Mouse (Mus musculus): ENCODE measurements around the gene Acot11. TPM values are rescaled to one million over a fixed set of nuclear protein-coding genes. Genes with fewer than 3 reads are reported as not detected.

Acot11 gene
- total RNA-seq (2017): 7.2 and 11.1 TPM in 2 replicates

GRCm38 (mm10) chr4:106804910-106805274, at the start of gene Acot11:
Gene Acot11 (minus strand): TSS chr4:106804998.
- peak; percentile 25 to 37; a peak in 1 of 4 replicates for ATAC-seq (replicated peaks in 1 of 2; ENCODE audit: insufficient read depth in 1 of 2, low FRiP score in 2 of 2, low TSS enrichment in 1 of 2, low read depth in 1 of 2, poor library complexity in 2 of 2, severe bottlenecking in 2 of 2)

DNA sequence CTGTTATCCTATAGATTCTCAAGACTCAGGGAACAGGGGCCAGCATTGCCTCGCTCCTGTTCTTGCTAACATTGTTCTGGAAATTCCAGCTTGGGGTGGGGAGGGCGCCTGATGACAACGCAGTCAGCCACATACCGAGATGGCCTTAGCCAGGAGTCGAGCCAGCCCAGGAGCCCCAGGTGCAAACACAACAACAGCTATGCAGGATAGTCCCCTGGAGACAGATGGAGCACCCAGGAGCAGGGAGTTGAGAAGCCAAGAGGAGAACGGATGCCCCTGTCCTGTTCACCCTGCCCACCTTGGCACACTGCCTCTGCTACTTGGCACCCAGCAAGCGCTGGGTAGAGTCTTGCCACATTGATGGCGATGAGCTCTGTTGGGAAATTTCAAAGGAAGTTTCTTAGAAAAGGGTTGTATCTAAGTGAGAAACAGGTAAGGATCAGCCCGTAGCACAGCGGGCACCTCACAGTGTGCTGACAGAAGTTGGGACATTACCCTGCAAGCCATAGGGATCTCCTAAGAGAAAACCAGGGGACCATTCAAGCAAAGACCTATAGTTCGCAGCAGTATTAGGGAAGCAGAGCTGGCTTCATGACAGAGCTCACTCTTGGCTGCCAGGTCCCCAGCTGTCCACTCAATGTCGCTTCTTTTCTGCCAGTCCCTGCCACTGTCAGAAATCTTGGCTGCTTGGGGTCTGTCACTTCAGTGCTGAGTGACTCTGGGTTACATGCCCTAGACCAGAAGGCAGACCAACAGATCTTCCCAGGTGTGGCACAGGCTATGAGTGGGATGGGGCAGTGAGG, 43.7 kb upstream of the Acot11 start:
- no peak; a peak in 1 of 4 replicates for ATAC-seq (replicated peaks in 1 of 2; ENCODE audit: insufficient read depth in 1 of 2, low FRiP score in 2 of 2, low TSS enrichment in 1 of 2, low read depth in 1 of 2, poor library complexity in 2 of 2, severe bottlenecking in 2 of 2)

GRCm38 (mm10) chr4:106847591-106848289, 42.9 kb upstream of the Acot11 start:
- ATAC-seq (replicated peaks in 1 of 2; ENCODE audit: insufficient read depth in 1 of 2, low FRiP score in 2 of 2, low TSS enrichment in 1 of 2, low read depth in 1 of 2, poor library complexity in 2 of 2, severe bottlenecking in 2 of 2): peak in 1 of 2 experiments; percentile 32; a peak in 2 of 4 replicates

DNA sequence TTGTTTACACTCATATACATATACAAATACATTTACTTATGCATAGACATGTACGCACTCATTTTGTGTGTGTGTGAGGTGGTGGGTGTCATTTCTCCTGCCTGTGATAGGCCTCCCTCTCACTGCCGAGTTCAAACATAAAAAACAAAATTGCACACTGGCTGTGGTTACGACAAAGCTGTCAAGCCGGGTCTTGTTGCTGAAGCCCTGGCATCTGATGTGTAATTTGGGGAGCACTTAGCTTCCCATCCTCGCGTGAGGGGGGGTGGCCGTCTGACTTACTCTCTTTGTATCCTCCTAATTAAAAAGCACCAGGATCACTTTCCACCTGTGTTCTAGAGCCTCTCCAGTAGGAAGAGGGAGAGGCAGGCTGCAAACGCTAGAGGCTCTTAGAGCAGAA, 37.8 kb upstream of the Acot11 start:
- no peak for ATAC-seq (replicated peaks in 1 of 2; ENCODE audit: insufficient read depth in 1 of 2, low FRiP score in 2 of 2, low TSS enrichment in 1 of 2, low read depth in 1 of 2, poor library complexity in 2 of 2, severe bottlenecking in 2 of 2)

- no peak for ATAC-seq (replicated peaks in 1 of 2; ENCODE audit: insufficient read depth in 1 of 2, low FRiP score in 2 of 2, low TSS enrichment in 1 of 2, low read depth in 1 of 2, poor library complexity in 2 of 2, severe bottlenecking in 2 of 2)
Measured at GRCm38 (mm10) chr4:106841856-106842255, 37.1 kb upstream of the Acot11 start.

DNA sequence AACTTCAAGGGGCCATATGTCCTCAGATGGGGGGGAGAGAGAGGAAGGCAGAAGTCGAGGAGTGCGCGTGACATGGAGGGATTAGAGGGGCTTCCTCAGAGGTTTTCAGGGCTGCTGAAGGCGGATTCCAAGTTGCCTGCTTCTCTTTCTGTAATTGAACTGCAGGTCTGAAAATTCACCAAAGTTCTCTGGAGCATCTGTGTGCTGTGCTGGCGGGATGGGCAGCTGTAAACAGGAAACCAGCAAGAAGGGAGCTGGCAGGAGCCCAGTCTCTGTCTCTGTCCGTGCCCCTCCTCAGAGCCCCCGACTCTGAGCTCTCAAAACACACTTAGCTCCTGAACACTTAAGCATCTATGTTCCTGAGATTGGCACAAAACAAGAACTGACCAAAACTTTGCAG, 36.5 kb upstream of the Acot11 start:
- ATAC-seq (replicated peaks in 1 of 2; ENCODE audit: insufficient read depth in 1 of 2, low FRiP score in 2 of 2, low TSS enrichment in 1 of 2, low read depth in 1 of 2, poor library complexity in 2 of 2, severe bottlenecking in 2 of 2): no peak

DNA sequence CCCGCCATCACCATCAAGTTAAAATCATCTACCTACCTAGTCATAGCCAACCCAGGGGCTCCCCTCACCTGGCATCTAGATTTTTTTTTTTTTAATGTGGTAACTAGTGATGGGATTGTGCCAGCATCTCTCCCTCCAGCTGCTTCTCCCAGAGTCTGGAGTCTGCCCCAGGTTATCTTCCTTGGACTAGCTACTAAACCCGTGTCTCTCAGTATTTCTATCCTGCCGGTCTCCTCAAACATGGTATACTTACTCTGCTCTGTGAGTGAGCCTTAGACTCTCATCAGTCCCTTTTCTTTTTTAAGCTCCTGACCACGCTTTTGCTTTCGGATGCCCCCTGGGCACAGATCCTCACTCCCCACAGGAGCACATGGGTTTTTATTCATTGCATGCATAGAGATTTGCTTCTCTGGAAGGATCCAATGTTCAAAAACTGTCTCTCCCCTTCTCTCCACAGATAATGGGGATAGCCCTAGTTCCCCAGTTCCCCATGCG, 35.9 kb upstream of the Acot11 start:
- no peak for ATAC-seq (replicated peaks in 1 of 2; ENCODE audit: insufficient read depth in 1 of 2, low FRiP score in 2 of 2, low TSS enrichment in 1 of 2, low read depth in 1 of 2, poor library complexity in 2 of 2, severe bottlenecking in 2 of 2)

- ATAC-seq (replicated peaks in 1 of 2; ENCODE audit: insufficient read depth in 1 of 2, low FRiP score in 2 of 2, low TSS enrichment in 1 of 2, low read depth in 1 of 2, poor library complexity in 2 of 2, severe bottlenecking in 2 of 2): peak in 1 of 2 experiments; percentile 34; a peak in 1 of 4 replicates
Measured at GRCm38 (mm10) chr4:106839964-106840611, 35.3 kb upstream of the Acot11 start.

- peak in 1 of 2 experiments; percentile 4; a peak in 1 of 4 replicates for ATAC-seq (replicated peaks in 1 of 2; ENCODE audit: insufficient read depth in 1 of 2, low FRiP score in 2 of 2, low TSS enrichment in 1 of 2, low read depth in 1 of 2, poor library complexity in 2 of 2, severe bottlenecking in 2 of 2)
Measured at GRCm38 (mm10) chr4:106839254-106839834, 34.5 kb upstream of the Acot11 start.

- ATAC-seq (replicated peaks in 1 of 2; ENCODE audit: insufficient read depth in 1 of 2, low FRiP score in 2 of 2, low TSS enrichment in 1 of 2, low read depth in 1 of 2, poor library complexity in 2 of 2, severe bottlenecking in 2 of 2): peak; percentile 79 to 82
Measured at GRCm38 (mm10) chr4:106838548-106839253, 33.9 kb upstream of the Acot11 start.

DNA sequence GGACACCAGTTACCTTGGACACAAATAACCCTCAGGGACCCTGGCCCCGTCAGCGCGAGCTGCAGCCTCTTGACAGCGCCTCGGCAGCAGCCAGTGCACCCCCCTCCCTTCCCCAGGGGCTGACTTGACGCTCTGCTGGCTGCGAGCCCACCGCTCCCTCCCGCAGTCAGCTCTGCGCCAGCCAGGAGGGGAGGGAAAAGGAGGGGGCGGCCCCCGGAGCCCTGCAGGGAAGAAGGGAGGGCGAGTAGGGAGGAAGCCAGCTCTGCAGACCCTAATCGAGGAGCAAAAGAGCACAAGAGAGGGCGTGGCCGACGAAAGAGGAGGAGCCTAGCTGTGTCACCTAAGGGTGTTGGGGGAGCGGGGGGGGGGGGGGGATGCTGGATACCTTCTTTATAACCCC, 33.2 kb upstream of the Acot11 start:
- peak; percentile 12 to 47 for ATAC-seq (replicated peaks in 1 of 2; ENCODE audit: insufficient read depth in 1 of 2, low FRiP score in 2 of 2, low TSS enrichment in 1 of 2, low read depth in 1 of 2, poor library complexity in 2 of 2, severe bottlenecking in 2 of 2)

GRCm38 (mm10) chr4:106837425-106837824, 32.6 kb upstream of the Acot11 start:
- no peak for ATAC-seq (replicated peaks in 1 of 2; ENCODE audit: insufficient read depth in 1 of 2, low FRiP score in 2 of 2, low TSS enrichment in 1 of 2, low read depth in 1 of 2, poor library complexity in 2 of 2, severe bottlenecking in 2 of 2)

- no peak for ATAC-seq (replicated peaks in 1 of 2; ENCODE audit: insufficient read depth in 1 of 2, low FRiP score in 2 of 2, low TSS enrichment in 1 of 2, low read depth in 1 of 2, poor library complexity in 2 of 2, severe bottlenecking in 2 of 2)
Measured at GRCm38 (mm10) chr4:106830545-106831112, 25.8 kb upstream of the Acot11 start.

DNA sequence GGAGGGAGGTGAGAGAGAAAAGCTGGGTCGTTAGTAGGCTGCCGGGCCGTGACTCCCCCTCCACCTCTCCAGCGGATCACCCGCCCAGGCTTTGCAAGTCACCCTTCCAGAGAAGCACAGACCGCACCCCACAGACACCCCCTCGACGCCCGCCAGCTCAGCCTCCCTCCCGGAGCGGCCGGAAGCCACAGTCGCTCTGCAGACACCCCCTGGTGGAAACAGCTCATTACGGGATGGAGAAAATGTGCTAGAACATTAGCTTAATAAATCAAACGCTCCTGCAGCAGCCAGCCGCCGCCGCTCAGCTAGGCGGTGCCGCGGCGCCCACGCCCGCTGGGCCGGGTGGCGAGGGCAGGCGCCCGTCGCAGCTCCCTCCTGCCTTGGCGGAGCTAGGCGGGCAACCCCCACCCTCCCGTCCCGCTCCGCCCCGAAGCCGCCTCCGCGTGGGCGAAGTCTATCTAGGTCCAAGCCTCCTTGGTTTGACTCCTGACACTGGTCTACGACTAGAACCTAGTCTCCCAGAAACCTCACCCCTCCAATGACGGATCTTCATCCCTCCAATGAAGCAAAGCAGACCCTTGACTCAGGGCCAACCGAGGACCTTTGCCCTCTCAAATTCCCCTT, 23.1 kb upstream of the Acot11 start:
- ATAC-seq (replicated peaks in 1 of 2; ENCODE audit: insufficient read depth in 1 of 2, low FRiP score in 2 of 2, low TSS enrichment in 1 of 2, low read depth in 1 of 2, poor library complexity in 2 of 2, severe bottlenecking in 2 of 2): peak; percentile 97 to 98

DNA sequence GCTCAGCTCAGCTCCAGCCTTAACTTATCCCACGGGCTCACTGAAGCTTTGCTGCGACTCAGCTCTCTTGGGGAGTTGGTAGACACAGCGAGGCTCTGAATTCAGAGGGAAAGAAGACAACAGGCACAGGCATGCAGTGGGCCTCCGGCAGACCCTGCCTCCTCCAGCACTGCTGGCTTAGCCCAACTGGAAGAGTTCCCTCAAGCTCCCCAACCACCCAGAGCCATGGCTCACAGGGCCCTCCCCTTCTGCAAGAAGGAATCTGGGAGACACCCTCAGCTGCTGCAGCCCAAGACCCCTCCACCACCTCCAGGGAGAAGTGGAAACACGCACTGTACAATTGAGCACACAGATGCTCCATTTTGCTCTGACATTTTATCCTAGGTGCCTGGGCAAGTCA, 20.4 kb upstream of the Acot11 start:
- ATAC-seq (replicated peaks in 1 of 2; ENCODE audit: insufficient read depth in 1 of 2, low FRiP score in 2 of 2, low TSS enrichment in 1 of 2, low read depth in 1 of 2, poor library complexity in 2 of 2, severe bottlenecking in 2 of 2): no peak

- ATAC-seq (replicated peaks in 1 of 2; ENCODE audit: insufficient read depth in 1 of 2, low FRiP score in 2 of 2, low TSS enrichment in 1 of 2, low read depth in 1 of 2, poor library complexity in 2 of 2, severe bottlenecking in 2 of 2): no peak
Measured at GRCm38 (mm10) chr4:106819404-106819803, 14.6 kb upstream of the Acot11 start.

All from hematopoietic stem cell, adult 5-6 weeks (primary cell).